Mouse (Mus musculus) c-Kit-positive CD71-positive TER-119-positive erythroid progenitor cells, embryonic 14.5 days (primary cell): ENCODE data around the gene Tdrd5.
"Not testable (repeated sequence)": the region's sequence is repeated elsewhere in the genome, so short reads cannot be mapped to it uniquely, and the experiment has no call there.

Source experiments
- DNase-seq: peaks from one replicate; pipeline ENCODE4 v3.0.0-alpha.2; 2013; ENCODE audit warnings: low spot score

The Tdrd5 gene

DNA sequence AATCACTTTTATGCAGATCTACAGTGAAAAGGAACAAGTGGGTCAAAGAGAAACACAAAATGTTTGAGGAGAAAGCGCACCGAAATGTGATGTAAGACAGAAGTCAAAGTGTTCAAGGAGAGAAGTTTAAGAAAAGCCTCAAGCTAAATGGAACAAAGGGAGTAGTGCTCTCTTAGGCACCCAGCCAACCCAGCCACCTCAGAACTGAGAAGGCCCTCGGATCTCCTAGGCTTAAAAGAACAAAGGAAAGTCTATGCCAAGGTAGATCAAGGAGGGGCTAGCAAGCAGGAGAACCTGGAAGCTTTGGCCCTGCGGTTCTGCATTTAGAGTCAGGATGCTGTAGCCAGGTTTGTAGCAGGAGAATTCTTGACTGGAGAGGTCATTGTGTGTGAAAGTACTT lies 48.6 kb downstream of the Tdrd5 start:
- DNase-seq = no peak

DNA sequence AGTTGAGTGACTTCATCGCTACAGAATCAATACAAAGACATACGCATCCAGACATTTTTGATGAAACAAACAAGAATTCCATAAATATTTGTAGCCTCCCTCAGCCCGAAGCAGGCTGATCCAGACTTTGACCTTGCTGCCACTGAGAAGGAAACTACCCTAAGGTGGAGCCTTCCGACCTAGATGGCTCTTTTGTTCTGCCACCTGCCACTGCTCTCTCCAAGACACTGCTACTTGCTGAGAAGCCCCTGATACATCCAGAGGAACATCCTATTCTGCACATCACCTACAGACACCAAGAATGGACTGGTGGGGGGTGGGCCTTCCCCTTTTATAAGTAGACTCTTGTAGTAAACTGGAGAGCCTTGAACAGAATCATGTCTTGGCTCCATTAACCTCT lies 52.4 kb downstream of the Tdrd5 start:
- DNase-seq = not testable (repeated sequence)

DNA sequence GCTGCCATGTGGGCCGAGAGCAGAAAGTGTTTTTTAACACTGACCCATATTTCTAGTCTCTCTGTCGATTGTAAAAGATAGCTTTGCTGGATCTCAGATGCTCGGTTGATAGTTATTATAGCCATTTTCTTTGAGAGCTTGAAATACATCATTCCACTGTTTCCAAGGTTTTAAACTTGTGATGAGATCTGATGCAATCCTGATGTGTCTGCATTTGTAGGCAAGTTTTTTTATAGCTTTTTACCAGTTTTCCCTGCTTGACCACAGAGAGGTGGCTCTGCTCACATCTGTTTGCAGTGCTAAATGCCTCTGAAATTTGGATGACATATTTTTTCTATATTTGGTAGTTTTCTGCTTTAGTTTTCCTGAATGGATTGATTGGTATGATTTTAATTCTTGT lies 55.6 kb downstream of the Tdrd5 start:
- no peak for DNase-seq

DNA sequence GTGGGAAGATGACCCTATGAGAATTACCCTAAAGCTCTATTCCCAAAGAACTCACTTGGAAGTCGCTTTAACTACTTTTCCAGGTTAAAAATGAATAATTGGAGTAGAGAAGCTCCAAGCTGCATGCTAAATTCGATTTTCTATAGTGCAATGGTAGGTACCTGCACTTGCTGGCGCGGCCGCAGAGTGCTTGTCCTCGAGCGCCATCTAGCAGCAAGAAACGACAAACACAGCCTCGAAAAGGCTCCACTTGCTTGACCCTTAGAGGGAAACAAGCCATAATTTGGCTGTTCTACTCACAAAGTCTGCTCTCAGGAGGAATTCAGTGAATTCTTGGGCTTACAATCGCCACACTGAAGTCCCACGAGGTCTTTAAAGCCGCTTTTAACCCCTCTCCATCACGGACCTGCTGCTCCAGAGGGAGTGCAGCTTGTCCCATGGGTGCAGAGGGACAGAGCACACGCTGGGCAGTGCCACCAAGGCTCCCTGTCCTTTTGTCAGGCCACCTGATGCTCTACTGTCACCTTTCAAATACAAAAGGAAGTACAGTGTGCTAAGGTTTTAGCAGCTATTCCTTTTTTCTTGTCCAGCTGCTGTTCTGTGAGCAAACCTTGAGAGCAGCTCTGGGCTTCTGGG lies 61.6 kb downstream of the Tdrd5 start:
- DNase-seq = peak; percentile 60

DNA sequence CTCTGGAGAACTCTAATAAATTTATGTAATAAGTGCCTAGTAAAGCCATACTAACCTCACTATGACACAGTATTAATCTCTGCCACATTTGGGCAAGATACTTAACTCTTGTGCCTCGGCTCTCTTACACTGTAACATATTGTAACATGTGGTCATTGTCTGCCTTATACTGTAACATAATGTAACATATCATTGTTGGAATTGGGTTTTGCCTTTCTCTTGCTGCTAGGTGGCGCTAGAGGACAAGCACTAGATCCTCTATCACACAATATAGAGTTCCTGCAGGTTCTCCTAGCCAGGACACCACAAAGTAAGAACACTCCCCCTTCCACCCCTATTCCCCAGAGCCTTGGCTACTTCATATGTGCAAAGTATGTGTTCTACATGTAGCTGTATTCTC lies 62.4 kb downstream of the Tdrd5 start:
- DNase-seq = peak; percentile 69

DNA sequence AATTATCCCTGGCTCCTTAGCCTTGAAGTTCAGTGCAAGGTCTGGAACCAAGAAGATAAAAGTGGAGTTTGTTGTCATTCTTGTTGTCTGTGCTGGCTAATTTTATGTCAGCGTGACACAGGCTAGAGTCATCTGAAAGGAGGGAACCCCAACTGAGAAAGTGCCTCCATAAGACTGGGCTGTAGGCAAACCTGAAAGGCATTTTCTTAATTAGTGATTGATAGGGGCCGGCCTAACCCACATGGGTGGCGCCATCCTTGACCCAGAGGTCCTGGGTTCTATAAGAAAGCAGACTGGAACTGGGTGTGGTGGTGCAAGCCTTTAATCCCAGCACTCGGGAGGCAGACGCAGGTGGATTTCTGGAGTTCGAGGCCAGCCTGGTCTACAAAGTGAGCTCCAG lies 72.3 kb downstream of the Tdrd5 start:
- DNase-seq = no peak

DNA sequence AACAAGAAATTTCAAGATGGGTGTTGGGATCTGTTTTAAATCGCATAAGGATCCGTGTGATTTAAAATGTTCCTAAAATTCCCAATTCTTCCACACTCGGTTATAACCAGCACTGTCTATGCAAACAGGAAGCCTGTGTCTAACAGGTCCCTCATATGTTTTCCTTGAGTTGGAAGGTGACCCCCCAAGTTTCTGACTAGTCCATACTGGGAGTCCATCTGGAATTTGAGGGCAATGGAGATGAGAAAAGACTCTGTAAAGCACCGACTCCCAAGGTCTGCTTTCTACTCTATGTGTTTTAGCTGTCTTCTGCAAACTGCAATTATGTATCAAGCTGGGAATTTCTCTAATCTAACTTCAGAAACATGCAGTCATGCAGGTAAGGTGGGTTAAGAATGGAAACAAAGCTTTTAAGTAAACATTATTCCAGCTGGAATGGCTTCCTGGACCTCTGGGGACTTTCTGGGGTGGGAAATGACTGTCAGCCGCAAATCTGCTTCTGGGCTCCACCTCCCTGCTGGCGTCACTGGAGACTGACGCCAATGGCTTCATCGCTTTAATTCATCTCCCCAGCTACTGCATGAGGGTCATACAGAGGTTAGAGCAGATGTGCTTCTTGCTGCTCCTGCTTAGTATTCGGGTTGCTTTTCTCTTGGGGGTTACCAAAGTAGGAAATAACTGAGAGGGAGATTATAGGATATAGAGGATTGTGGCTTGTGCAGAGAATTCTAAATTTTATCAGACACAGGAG lies 73.0 kb downstream of the Tdrd5 start:
- no peak for DNase-seq

DNA sequence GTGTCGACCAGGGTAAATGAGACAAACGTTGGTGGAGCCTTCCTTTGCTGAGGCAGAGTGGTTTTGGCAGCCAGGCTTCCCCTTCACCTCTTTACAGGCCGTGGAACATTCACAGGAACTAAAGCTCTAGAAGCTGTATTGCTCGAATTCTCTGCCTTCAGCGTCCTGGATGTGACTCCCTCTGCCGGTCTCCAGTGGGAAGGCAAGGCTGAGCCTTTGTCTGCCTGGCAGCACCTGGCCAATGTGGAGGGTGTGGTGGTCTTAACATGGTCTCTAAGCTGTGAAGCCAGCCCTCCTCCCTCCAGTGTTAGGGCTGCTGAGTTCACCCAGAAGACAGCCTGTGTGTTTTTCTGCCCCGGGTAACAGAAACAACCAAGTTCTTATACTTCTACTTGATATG lies 74.0 kb downstream of the Tdrd5 start:
- DNase-seq = no peak

DNA sequence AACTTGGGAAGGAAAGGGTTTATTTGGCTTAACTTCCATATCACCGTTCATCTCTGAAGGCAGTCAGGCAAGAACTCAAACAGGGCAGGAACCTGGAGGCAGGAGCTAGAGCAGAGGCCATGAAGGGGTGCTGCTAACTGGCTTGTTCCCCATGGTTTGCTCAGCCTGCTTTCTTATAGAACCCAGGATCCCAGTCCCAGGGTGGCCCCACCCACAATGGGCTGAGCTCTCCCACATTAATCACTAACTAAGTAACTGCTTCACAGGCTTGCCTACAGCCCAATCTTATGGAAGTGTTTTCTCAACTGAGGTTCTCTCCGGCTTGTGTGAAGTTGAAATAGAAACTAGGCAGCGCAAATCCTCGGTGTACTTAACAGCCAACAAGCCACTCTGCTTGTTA lies 74.7 kb downstream of the Tdrd5 start:
- no peak for DNase-seq

DNA sequence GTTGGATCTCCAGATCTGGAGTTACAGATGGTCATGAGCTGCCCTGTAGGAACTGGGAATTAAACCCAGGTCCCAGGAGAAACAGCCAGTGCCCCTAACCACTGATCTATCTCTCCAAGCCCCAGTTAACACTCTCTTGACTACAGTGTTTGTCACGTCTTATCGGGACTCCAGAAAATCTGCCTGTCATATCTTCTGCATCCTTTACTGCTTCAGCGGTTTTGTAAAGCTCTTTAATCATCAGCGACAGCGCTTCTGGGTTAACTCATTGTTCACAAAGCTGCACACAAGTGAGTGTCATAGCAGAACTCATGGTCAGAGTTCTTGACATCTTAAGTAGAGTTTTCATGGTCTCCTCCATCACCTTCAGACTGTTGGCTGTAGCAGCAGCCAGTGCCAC lies 76.6 kb downstream of the Tdrd5 start:
- DNase-seq = no peak

DNA sequence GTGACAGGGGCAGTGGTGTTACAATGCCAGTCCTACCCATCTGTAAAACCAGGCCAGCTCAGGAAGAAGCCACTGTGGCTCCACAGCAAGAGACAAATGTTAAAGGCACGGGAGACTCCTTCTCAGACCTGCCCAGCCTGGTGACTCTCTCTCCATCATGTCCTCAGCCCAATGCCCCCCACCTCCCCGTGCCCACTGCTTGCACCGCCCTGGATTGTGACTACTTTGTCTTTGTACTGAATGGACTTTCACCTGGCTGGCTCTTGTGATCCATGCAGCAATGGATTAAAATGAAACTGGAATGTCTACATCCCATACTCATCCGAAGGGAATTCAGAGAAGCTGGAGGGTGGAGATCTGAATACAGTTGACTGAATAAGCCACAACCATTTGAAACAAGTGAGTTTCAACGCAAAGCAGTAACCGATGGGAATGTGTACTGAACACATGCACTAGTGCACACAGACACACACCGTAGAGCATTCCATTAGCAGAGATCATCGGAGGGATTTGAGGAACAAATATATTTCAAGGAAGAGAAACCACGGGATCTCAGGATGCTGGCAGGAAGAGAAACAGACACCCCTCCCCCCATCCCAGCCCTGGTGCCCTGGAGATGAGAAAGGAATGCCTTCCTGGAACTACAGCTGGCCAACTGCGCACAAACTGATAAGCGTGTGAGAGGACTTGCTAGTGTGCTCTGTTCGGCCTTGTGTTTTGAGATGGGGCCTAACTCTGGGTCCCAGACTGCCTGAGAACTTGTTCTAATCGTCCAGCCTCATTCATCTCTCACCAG lies 81.1 kb downstream of the Tdrd5 start:
- DNase-seq = peak; percentile 84

DNA sequence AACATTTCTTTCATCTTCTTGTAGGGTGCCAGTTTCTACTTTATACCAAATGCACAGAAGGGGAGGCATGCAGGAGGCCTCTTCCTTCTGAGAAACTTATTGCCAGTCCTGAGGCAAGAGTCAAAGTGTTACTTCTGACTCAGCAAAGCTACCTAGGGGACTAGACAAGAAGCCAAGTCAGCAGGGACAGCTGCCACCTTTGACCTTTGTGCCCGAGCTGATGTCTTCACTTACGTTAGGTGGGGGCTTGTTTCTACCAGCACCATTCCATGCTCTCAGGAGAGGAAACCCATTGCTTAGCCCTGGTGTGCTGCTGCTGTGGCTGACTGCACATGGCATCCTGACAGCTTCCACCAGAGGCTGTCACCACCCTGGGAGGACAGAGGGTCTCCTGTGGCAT lies 82.1 kb downstream of the Tdrd5 start:
- DNase-seq = no peak

DNA sequence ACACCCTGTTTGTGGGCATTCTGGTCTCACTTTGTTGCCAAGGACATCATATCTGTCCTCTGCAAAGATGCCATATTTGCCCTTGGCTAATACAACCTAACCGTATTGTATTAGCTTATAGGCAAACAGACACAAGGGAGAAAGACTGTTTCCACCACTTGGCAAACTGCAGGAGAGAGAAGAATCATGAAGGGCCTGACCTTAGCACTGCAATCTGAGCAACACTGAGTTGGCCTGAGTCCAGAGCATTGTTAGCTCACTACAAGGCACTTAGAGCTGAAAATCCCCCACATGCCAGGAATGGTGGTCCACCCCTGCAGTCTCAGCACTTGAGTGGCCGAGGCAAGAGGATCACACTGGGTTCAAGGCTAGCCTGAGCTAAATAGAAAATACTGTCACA lies 84.9 kb downstream of the Tdrd5 start:
- no peak for DNase-seq

DNA sequence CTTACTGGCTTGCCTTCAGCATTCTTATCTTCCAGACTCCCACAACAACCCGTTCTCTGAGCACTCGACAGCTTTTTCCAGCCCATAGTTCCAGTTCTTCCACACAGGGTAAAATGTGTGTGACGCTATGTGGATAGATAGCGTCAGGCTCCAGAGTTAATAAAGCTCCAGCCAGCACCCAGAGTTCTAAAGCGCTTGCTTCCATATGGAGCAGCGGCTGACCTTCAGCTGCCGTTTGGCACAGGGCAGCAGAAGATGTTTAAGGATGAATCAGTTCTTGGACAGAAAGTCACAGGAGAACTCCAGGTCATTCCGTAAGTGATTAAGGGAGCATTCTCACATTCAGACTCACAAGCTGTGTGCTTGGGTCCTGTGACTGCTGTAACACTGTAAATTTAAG lies 85.5 kb downstream of the Tdrd5 start:
- no peak for DNase-seq

DNA sequence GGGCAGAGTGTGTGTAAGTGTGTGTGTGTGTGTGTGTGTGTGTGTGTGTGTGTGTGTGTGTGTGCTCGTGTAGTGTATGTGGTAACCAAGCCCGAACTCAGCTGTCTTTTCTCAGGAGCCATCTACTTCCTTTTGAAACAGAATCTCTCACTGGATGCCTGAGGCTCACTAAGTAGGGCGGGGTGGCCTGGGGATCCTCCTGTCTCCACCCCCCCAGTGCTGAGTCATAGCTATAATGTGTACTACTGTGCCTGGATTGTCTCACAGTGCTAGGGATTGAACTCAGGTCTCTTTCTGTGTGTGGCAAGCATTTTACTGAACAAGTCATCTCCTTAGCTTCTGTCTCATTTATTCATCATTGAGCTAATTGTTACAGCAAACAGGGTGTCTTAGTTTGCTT lies 86.1 kb downstream of the Tdrd5 start:
- peak; percentile 91 for DNase-seq

DNA sequence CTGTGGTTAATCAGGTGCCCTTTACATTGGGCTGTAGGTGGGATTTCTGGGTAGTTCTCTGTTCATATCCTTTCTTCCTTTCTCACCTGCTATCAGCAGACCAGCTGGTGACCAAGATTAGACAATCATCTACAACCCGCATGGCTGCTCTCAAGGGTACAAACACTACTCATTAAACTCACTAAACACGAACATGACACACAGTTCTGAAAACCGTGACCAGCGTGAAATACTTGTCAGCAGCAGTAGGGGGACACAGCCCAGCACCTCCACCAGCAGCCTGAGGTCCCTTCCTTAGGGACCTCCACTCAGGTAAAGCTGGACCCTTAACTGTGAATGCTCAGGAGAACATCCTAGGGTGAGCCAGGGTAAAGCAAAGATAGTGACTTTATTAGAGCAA lies 87.2 kb downstream of the Tdrd5 start:
- DNase-seq = no peak

DNA sequence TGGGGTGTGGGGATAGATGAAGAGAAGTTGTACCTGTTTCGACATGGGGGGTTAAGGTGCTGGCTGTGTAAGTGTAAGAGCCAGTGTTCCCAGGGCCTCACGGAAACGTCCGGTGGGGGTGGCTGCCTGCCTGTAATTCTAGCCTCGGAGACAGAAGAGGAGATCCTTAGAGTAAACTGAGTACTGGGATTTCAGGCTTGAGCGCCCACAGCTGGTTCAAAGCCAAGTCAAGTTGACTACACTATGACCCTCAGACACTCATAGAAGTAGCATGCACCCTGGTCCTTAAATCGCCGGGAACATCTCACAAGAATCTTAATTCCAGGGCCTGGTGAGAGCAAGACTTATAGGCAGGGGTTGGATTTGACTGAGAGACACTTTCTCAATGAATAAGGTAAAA lies 88.8 kb downstream of the Tdrd5 start:
- DNase-seq = no peak

DNA sequence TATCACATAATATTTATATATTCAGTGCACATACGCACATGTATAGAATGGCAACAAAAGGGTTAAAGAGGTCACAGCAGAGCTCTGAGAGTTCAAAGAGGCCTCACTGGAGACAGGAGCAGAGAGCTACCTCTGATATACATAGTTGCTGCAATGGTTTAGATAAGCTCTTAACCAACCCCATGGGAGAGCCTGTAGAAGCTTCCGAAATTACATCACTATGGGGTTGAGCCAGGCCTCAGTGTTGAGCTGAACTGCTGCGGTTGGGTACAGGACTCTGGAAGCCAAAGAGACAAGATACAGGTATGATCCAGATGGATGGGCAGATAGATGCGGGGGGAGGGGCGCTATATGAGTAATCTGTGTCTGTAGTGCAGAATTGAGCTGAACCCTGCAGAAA lies 90.5 kb downstream of the Tdrd5 start:
- DNase-seq = peak; percentile 73

DNA sequence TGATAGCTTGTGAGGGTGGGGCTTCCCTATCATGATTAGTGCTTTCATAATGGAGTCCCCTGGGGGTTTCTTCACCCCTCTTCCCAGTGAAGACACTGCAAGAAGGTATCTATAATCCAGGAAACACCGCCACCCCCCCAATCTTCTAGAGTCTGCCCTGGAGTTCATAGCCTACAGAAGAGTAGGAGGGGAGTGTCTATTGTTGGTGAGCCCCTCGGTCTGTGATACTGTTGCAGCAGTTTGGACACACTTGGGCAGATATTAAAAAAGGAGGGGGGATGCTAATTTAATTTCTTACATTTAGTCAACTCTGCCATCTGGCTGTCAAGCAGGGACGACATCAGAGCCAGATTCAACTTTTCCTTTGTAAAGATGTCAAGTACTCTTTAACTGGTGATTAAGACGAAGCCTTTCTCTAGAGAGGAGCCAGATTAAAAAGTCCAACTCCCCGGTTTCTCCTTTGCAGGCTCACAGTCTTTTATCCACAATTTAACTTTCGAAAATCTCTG lies 91.6 kb downstream of the Tdrd5 start:
- no peak for DNase-seq
